Mouse (Mus musculus): ENCODE measurements around the gene Socs3. TPM values are rescaled to one million over a fixed set of nuclear protein-coding genes. Genes with fewer than 3 reads are reported as not detected.

Socs3 gene
- total RNA-seq, 1 experiment from 2014 or later, result 8.8 TPM

GRCm38 (mm10) chr11:117972656-117973558, 3.1 kb upstream of the Socs3 start:
- no peak for DNase-seq

GRCm38 (mm10) chr11:117971646-117972242, 1.9 kb upstream of the Socs3 start:
- no peak for DNase-seq

GRCm38 (mm10) chr11:117971100-117971499, 1.3 kb upstream of the Socs3 start:
- no peak for DNase-seq

GRCm38 (mm10) chr11:117969100-117969944, 525 bp downstream of the Socs3 start:
- peak; percentile 97 for DNase-seq

GRCm38 (mm10) chr11:117968716-117969099, 1.1 kb downstream of the Socs3 start:
- DNase-seq, result no peak

- DNase-seq, result peak; percentile 47
These were observed 1.7 kb downstream of the Socs3 start for GRCm38 (mm10) chr11:117968016-117968671.

GRCm38 (mm10) chr11:117967249-117968015, 2.4 kb downstream of the Socs3 start:
- no peak for DNase-seq

- DNase-seq, result no peak
These were observed 3.2 kb downstream of the Socs3 start for GRCm38 (mm10) chr11:117966506-117967100.

- no peak for DNase-seq
These were observed 4.3 kb downstream of the Socs3 start for GRCm38 (mm10) chr11:117965561-117965981.

- no peak for DNase-seq
These were observed 4.8 kb downstream of the Socs3 start for GRCm38 (mm10) chr11:117965052-117965451.

GRCm38 (mm10) chr11:117964294-117964693, 5.6 kb downstream of the Socs3 start:
- no peak for DNase-seq

- no peak for DNase-seq
These were observed 6.0 kb downstream of the Socs3 start for GRCm38 (mm10) chr11:117963872-117964271.

- peak; percentile 100 for DNase-seq
These were observed 6.6 kb downstream of the Socs3 start for GRCm38 (mm10) chr11:117963091-117963793.

- DNase-seq, result peak; percentile 82
These were observed 7.4 kb downstream of the Socs3 start for GRCm38 (mm10) chr11:117962228-117963067.

GRCm38 (mm10) chr11:117960601-117961000, 9.2 kb downstream of the Socs3 start:
- DNase-seq, result no peak

GRCm38 (mm10) chr11:117959741-117960381, 10.0 kb downstream of the Socs3 start:
- DNase-seq, result no peak

- no peak for DNase-seq
These were observed 10.7 kb downstream of the Socs3 start for GRCm38 (mm10) chr11:117959166-117959565.

- peak; percentile 71 for DNase-seq
These were observed 11.7 kb downstream of the Socs3 start for GRCm38 (mm10) chr11:117958197-117958596.

GRCm38 (mm10) chr11:117955621-117956020, 14.2 kb downstream of the Socs3 start:
- no peak for DNase-seq

All from adrenal gland, postnatal 25 days (tissue).